22 mouse cellular contexts compared by ENCODE assay signal in genomic region chr2:32788581-32788980, GRCm38 (mm10). TPM values are rescaled to one million over a fixed set of nuclear protein-coding genes. Genes with fewer than 3 reads are reported as not detected.
"Had no signal": no experiment of that assay in that cellular context is flagged by ENCODE, and none has a peak within 500 bp of the region (broad histone marks: within the 10 kb centered on the region; RNA-seq: fewer than 3 reads in every experiment).

No protein-coding gene starts in this region.

- DNase-seq: liver, embryonic 13.5 days; liver, postnatal 0 days; retina, postnatal 1 day; right cerebral cortex, adult 18-20 months; right cerebral cortex, postnatal 25 days; right cerebral cortex, postnatal 4 days; spleen, adult 18-20 months; thymus, adult 18-20 months; thymus, postnatal 14 days; thymus, postnatal 36 days had no signal

- H3K4me1 ChIP-seq: liver, embryonic 13.5 days; liver, embryonic 15.5 days; megakaryocyte, embryonic 14.5 days; neural tube, embryonic 12.5 days had no signal

- H3K9ac ChIP-seq: liver, embryonic 13.5 days; liver, embryonic 15.5 days; liver, postnatal 0 days; midbrain, embryonic 13.5 days; midbrain, embryonic 15.5 days; neural tube, embryonic 12.5 days had no signal

- H3K36me3 ChIP-seq: liver, embryonic 13.5 days; liver, embryonic 15.5 days had no signal

- H3K27me3 ChIP-seq: liver, embryonic 13.5 days; liver, embryonic 15.5 days; midbrain, embryonic 13.5 days; midbrain, embryonic 15.5 days; neural tube, embryonic 12.5 days had no signal

- H3K27ac ChIP-seq: liver, embryonic 13.5 days; liver, embryonic 15.5 days; macrophage; midbrain, embryonic 13.5 days; midbrain, embryonic 15.5 days; neural tube, embryonic 12.5 days had no signal

- H3K9me3 ChIP-seq: liver, embryonic 13.5 days; liver, embryonic 15.5 days; megakaryocyte, embryonic 14.5 days; midbrain, embryonic 13.5 days; midbrain, embryonic 15.5 days; neural tube, embryonic 12.5 days had no signal

- H3K4me3 ChIP-seq: liver, embryonic 13.5 days; liver, embryonic 15.5 days; megakaryocyte, embryonic 14.5 days; midbrain, embryonic 13.5 days; midbrain, embryonic 15.5 days; neural tube, embryonic 12.5 days had no signal

- ATAC-seq: liver, postnatal 0 days; lung, postnatal 0 days; midbrain, embryonic 13.5 days; midbrain, embryonic 15.5 days had no signal

- H3K4me2 ChIP-seq: liver, embryonic 13.5 days; liver, embryonic 15.5 days; midbrain, embryonic 11.5 days; midbrain, embryonic 13.5 days; midbrain, embryonic 15.5 days; neural tube, embryonic 12.5 days had no signal

RNA-seq across cellular contexts. Expression of gene Cfap157, which starts 4.4 kb away (rescaled TPM):
- total RNA-seq: megakaryocyte progenitor cell, adult 5-6 weeks; monocyte, adult 5-6 weeks; neutrophil, adult 5-6 weeks had no signal
- polyA plus RNA-seq: liver, embryonic 15.5 days; liver, postnatal 0 days; macrophage had no signal

RNA-seq across cellular contexts. Expression of gene Ptrh1, which starts 13.0 kb away (rescaled TPM):
- total RNA-seq: neutrophil, adult 5-6 weeks had no signal

RNA-seq across cellular contexts. Expression of gene Ttc16, which starts 13.1 kb away (rescaled TPM):
- total RNA-seq: megakaryocyte progenitor cell, adult 5-6 weeks; monocyte, adult 5-6 weeks had no signal
- polyA plus RNA-seq: liver, embryonic 15.5 days; macrophage had no signal

RNA-seq across cellular contexts. Expression of gene 6330409D20Rik, which starts 47.8 kb away (rescaled TPM):
- total RNA-seq: megakaryocyte progenitor cell, adult 5-6 weeks; monocyte, adult 5-6 weeks; neutrophil, adult 5-6 weeks had no signal
- polyA plus RNA-seq: liver, embryonic 13.5 days; liver, embryonic 15.5 days; liver, postnatal 0 days; macrophage; small intestine, adult 2 months had no signal
